Mouse (Mus musculus) stomach, postnatal 0 days (tissue): ENCODE results near the gene Scml4. TPM values are rescaled to one million over a fixed set of nuclear protein-coding genes. Genes with fewer than 3 reads are reported as not detected.

Source experiments
- ATAC-seq: fragments of 200-750 bp; cut with Nextera tagmentation; 2 replicates; pipeline ENCODE4 v1.8.0; 2017; ENCODE audit not compliant: low FRiP score, low TSS enrichment
- DNase-seq: peaks from one replicate; pipeline ENCODE4 v3.0.0-alpha.2; 2016; ENCODE audit warnings: low spot score
- H3K27ac ChIP-seq: fragments of 300-500 bp; sonication (generic); replicated peaks from 2 replicates; pipeline ENCODE4 v1.5.1; 2014; ENCODE audit warnings: mild to moderate bottlenecking, control low read depth
- H3K27me3 ChIP-seq: fragments of 300-500 bp; sonication (generic); 2 replicates; pipeline ENCODE4 v1.6.1; 2014; ENCODE audit warnings: low read length; ENCODE audit not compliant: control insufficient read depth, insufficient read depth
- H3K36me3 ChIP-seq: fragments of 300-500 bp; sonication (generic); 2 replicates; pipeline ENCODE4 v1.6.1; 2014; ENCODE audit warnings: low read length, mixed read lengths; ENCODE audit not compliant: control insufficient read depth, insufficient read depth
- H3K4me1 ChIP-seq: fragments of 300-500 bp; sonication (generic); replicated peaks from 2 replicates; pipeline ENCODE4 v1.6.1; 2014; ENCODE audit warnings: antibody characterized with exemption; ENCODE audit not compliant: control insufficient read depth, insufficient read depth
- H3K4me2 ChIP-seq: fragments of 300-500 bp; sonication (generic); replicated peaks from 2 replicates; pipeline ENCODE4 v1.6.1; 2014; ENCODE audit warnings: low read depth, mild to moderate bottlenecking, control low read depth, moderate library complexity
- H3K4me3 ChIP-seq: fragments of 300-500 bp; sonication (generic); 2 replicates; pipeline ENCODE4 v1.5.1; 2014; ENCODE audit warnings: low read depth, low read length, control low read depth
- H3K9ac ChIP-seq: fragments of 300-500 bp; sonication (generic); 2 replicates; pipeline ENCODE4 v1.6.1; 2014; ENCODE audit warnings: mild to moderate bottlenecking, low read length, control low read depth, mixed read lengths
- H3K9me3 ChIP-seq: fragments of 300-500 bp; sonication (generic); 2 replicates; pipeline ENCODE4 v1.6.1; 2016; ENCODE audit warnings: low read length; ENCODE audit not compliant: control insufficient read depth
- CTCF ChIP-seq: IDR thresholded peaks from 2 replicates; pipeline ENCODE4 v1.5.1; 2016; ENCODE audit warnings: antibody characterized with exemption, low read depth, mild to moderate bottlenecking, moderate library complexity
- EP300 ChIP-seq: optimal IDR thresholded peaks from 2 replicates; pipeline ENCODE3; 2016; ENCODE audit warnings: antibody characterized with exemption
- WGBS: fragments of 180-500 bp; shearing (Covaris S2); extraction: QIAGEN DNeasy Blood & Tissue Kit; methylation state at CpG from one replicate; pipeline ENCODE4 v1.1.7; 2014; 5-methylcytosine and 5-hydroxymethylcytosine counted together
- polyA plus RNA-seq: library from polyadenylated mRNA; unstranded; fragments of >200 nt; fragmentation: Nextera tagmentation; extraction: Ambion mirVana; gene quantifications from 2 replicates; pipeline ENCODE4 v1.2.1, GENCODE M21; 2015

Scml4 gene
- polyA plus RNA-seq, 1 experiment from 2014 or later = 5.4 TPM

DNA sequence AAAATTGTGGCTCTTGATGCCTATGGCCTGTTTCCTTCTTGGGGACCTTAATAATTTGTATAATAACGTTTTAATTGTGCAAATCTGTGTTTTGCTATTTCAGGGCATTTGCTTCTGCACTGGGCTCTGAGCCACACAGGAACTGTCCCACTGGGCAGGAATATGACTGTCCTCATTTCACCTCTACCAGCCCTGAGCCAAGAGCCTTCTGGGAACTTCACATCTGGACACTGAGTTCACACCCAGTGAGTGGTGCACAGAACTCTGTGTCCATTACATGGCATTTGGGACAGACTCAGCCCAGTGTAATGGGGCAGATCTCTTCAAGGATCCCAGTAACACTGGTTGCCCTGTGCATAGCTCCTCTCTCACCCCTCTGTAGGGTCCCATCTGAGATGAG is 16.8 kb upstream of the Scml4 start:
- Histone ChIP-seq H3K4me3 (no peak overlapping the region), H3K4me2 (no peak overlapping the region), H3K9ac (no peak overlapping the region), H3K27ac (no peak overlapping the region), H3K4me1 (no peaks in the 10 kb centered on the region), H3K36me3 (no peaks in the 10 kb centered on the region), H3K27me3 (no peaks in the 10 kb centered on the region), H3K9me3 (no peaks in the 10 kb centered on the region)
- 71% methylated on average over 1 of the region's 1 CpGs for WGBS
- TF ChIP-seq EP300 = no peak
- TF ChIP-seq CTCF = no peak
- ATAC-seq (no peak), DNase-seq (no peak)

DNA sequence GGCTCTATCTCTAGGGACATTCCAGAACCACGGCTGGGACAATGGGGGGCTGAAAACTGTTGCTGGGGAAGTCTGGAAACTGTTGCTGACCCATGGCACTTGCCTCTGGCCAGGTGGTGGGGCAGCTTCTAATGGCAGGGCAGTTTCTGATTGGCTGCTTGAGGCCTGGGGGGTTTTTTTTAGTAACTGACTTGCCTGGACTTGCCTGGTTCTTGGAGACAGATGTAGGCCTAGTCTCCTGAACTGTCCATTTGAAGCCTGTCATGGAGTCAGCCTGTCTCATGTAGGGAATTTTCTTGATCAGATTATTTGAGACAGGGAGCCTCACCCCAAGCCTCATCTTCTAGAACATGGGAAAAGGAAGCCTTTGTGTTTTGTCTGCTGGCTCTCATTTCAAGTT is 14.7 kb upstream of the Scml4 start:
- H3K9ac ChIP-seq = no peak overlapping the region
- no peaks in the 10 kb centered on the region for H3K4me1 ChIP-seq
- H3K36me3 ChIP-seq = no peaks in the 10 kb centered on the region
- H3K4me2 ChIP-seq = no peak overlapping the region
- H3K4me3 ChIP-seq = no peak overlapping the region
- DNase-seq (no peak), ATAC-seq (no peak)
- WGBS = 35% methylated on average over 1 of the region's 1 CpGs
- no peaks in the 10 kb centered on the region for H3K9me3 ChIP-seq
- no peaks in the 10 kb centered on the region for H3K27me3 ChIP-seq
- TF ChIP-seq CTCF = no peak
- no peak for TF ChIP-seq EP300
- H3K27ac ChIP-seq = no peak overlapping the region

DNA sequence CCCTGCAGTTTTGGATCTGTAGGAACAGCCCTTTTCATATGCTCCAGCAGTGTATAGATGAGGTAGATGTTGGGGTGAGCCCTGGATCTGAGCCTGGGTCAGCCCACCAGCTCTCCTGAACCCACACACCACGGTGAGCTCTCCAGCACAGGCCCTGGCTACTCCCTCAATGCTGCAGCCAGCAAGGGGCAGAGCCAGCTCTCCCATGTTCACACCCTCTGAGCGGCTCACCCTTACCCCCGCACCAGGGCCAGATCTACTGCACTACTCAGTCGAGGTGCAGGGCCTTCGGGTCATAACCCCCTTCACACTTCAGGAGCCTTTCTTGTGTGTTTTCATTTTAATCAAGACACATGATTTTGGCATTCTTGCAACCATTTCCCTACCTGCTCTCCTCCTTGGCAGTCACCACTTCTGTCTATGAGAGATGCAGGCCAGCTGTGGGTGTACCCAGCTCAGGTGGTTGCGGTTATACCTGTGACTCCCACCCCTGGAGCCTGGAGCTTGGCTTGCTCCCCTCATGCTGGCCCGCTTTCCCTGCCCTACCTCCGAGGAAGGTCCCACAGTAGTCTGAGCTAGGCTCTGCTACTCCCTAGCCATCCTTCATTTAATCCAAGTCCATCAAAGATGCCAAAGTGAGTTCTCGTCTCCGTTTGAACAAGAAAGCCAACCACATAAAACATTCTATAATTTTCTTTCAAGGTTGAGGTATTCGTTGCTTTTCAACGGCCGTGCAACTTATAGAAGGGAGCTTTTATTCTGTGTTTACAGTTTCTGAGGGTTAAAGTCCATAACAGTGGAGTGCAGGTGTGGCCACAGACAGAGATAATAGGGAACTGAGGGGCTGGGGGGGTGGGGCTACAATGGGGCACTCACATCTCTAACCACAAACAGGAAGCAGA is 11.7 kb upstream of the Scml4 start:
- peak overlapping the region; percentile 30; the same call in 1 of the 2 replicates for H3K27ac ChIP-seq
- no peaks in the 10 kb centered on the region for H3K36me3 ChIP-seq
- WGBS = 66% methylated on average over 13 of the region's 13 CpGs
- TF ChIP-seq CTCF (no peak), EP300 (no peak)
- H3K9me3 ChIP-seq = no peaks in the 10 kb centered on the region
- H3K9ac ChIP-seq = no peak overlapping the region
- no peaks in the 10 kb centered on the region for H3K27me3 ChIP-seq
- peak; percentile 75 for ATAC-seq
- no peak overlapping the region for H3K4me3 ChIP-seq
- H3K4me1 ChIP-seq = no peaks in the 10 kb centered on the region
- no peak overlapping the region for H3K4me2 ChIP-seq
- peak; percentile 43 for DNase-seq

DNA sequence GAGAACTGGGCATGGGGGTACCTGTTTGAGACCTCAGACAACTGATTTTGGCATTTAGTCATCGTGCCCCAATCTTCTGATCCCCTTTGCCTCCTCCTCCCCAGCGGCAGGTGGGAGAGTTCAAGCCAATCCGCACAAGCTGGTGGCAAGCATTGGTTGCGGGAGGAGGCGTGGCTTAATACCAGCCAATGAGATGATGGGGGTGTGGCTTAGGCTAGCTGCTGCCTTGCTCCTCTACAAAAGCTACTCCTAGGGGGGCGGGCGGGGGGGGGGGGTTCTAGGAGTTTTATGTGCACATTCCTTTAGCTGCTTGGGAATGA is 11.1 kb upstream of the Scml4 start:
- Histone ChIP-seq H3K4me3 (no peak overlapping the region), H3K36me3 (no peaks in the 10 kb centered on the region), H3K27me3 (no peaks in the 10 kb centered on the region), H3K4me1 (no peaks in the 10 kb centered on the region), H3K9ac (no peak overlapping the region), H3K9me3 (no peaks in the 10 kb centered on the region), H3K27ac (no peak overlapping the region), H3K4me2 (no peak overlapping the region)
- peak; percentile 87 for ATAC-seq
- DNase-seq = peak; percentile 88
- TF ChIP-seq EP300 (no peak), CTCF (no peak)
- 72% methylated on average over 7 of the region's 7 CpGs for WGBS

DNA sequence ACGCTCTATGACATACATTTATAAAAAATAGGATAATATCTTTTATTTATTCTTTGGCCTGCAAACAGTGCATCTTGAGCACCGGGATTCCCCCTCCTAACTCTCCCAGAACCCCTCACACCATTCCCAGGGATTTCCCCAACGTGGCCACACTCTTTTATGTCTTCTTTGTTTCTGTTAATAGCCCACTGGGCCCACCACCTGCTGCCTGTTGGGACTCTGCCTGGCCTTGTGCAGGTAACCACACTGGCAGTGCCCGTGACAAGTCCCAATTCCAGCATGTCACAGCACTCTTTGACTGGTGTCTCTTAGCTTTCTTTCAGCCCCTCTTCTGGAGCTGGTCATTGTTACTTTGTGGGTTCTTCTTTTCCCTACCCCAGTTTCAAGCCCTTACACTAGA is 5.3 kb upstream of the Scml4 start:
- WGBS = 62% methylated on average over 4 of the region's 4 CpGs
- Histone ChIP-seq H3K27me3 (no peaks in the 10 kb centered on the region), H3K4me2 (no peak overlapping the region), H3K36me3 (no peaks in the 10 kb centered on the region), H3K27ac (0 out of 2 replicates have a peak overlapping the region, but pooled peaks have one; percentile 1), H3K4me3 (no peak overlapping the region), H3K4me1 (no peaks in the 10 kb centered on the region), H3K9me3 (no peaks in the 10 kb centered on the region), H3K9ac (no peak overlapping the region)
- no peak for TF ChIP-seq CTCF
- no peak for TF ChIP-seq EP300
- DNase-seq (no peak), ATAC-seq (no peak)

DNA sequence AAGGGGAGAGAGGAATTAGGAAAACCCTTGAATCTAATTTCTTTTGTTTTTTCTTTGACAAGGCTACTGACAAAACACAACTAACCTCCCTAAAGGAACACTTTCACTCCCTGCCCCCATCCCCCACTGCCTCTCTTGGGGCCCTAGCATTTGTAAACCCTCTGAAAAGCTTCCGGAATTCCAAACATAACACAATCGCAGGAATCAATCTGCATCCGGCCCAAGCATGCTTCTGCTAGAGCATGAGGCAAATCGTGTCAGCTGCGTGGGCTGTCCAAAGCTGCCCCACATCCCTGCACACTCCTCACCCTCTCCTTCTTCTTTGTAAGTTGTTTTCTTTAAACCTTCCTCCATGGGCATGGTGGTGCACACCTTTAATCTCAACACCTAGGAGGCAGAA is 4.9 kb upstream of the Scml4 start:
- WGBS = 15% methylated on average over 5 of the region's 5 CpGs
- H3K27me3 ChIP-seq = no peaks in the 10 kb centered on the region
- H3K9ac ChIP-seq = no peak overlapping the region
- ATAC-seq (no peak; the same call in 1 of the 2 replicates), DNase-seq (no peak)
- no peaks in the 10 kb centered on the region for H3K4me1 ChIP-seq
- TF ChIP-seq CTCF (no peak), EP300 (no peak)
- H3K4me2 ChIP-seq = no peak overlapping the region
- no peak overlapping the region for H3K4me3 ChIP-seq
- no peaks in the 10 kb centered on the region for H3K9me3 ChIP-seq
- H3K36me3 ChIP-seq = no peaks in the 10 kb centered on the region
- H3K27ac ChIP-seq = peak overlapping the region; percentile 30; the same call in 1 of the 2 replicates
